Mouse (Mus musculus) c-Kit-positive CD71-positive TER-119-positive erythroid progenitor cells, embryonic 14.5 days (primary cell): ENCODE results near the gene Mettl7a3.
A peak's percentile ranks its signal among the peaks of the same experiment; 100 is the strongest.
"Not testable (repeated sequence)": the region's sequence is repeated elsewhere in the genome, so short reads cannot be mapped to it uniquely, and the experiment has no call there.

Source experiments
- DNase-seq: peaks from one replicate; pipeline ENCODE4 v3.0.0-alpha.2; 2013; ENCODE audit warnings: low spot score

The Mettl7a3 gene

DNA sequence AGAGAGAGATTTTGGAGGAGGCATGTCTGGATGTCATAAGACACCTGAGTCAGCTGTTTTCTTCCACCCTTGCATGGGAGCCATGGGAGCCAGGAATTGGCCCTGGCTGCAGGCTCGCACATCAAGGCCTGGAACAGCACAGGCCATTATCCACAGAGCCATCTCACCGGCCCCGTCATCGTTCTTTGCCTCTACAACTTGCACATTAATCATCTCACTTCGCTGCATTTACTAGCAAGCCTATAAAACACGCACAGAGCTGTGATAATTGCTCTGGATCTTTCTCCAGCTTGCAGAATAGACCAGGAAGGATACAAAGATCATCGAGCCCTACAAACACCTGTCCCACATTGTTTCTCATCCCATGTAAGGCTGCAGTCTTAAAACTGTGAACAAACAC lies 4.0 kb upstream of the Mettl7a3 start:
- DNase-seq, result no peak

DNA sequence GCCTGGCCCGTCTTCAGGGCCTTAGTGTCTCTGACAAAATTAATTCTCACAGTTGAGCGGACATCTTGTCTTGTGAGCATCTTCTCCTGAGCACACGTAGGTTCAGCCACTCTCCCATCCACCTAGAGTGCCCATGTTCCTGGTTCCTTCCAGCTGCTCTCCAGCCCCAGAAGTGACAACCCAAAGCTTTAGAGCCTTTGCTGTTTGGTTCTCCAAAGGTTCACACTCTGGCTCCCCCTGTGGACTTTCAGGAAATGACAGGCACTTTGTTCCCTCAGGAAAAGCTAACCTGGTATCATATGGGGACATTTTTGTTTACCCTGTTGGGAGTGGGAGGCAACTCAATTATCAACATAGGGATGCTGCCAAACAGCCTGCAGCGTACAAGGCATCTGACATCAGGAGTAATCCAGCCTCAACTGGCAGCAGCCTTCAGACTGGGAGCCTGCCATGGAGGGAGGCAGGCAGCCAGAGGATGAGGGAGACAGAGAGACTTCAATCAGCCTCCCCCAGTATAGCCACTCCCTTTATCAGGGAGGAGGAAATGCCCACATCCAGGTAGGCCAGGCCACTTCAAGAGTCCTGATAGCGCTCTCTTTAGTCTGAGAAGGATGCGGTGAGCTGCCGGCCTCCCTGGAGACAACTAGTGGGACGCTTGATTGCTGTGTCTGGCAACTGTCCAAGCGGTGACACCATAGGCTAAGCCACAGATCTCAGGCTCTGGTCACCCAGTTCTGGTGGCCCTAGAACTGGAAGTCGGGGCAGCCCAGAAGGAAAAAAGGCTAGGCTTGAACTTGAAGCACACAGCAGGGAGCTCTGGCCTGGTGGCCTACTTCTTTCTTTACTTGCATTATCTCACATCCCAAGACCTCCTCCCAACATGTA lies 2.4 kb upstream of the Mettl7a3 start:
- DNase-seq, result not testable (repeated sequence)

DNA sequence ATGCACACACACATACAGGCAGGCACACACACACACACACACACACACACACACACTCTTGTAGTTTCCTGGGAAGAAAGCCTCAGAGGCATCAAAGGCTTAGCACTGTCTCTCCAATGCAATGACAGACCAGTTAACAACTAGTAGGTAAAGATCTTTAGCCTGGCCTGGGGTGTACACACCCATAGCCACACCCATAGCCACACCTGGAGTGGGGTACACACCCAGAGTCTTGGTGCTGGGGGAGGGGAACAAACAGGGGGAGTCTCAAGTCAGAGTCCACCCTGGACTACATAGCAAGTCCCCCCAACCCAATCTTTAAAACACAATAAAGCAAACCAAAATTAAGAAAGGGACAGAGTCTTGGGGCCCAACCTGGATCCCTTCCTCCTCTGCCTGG lies 2.6 kb downstream of the Mettl7a3 start:
- DNase-seq, result not testable (repeated sequence)

DNA sequence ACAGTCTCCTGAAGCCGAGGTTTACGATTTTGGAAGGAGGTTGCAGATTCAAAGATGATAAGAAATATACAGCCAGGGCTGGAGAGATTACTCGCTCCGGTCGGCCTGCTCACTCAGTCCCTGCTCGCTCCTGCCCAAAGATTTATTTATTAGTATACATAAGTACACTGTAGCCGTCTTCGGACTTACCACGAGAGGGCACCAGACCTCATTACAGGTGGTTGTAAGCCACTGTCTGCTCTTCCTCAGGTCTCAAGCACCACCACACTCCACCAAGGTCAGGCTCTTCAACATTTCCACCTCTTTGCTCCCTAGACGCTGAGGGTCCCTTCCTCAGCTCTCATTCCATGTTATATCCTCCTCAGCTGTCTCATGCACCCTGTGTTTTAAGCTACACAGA lies 3.1 kb downstream of the Mettl7a3 start:
- not testable (repeated sequence) for DNase-seq

DNA sequence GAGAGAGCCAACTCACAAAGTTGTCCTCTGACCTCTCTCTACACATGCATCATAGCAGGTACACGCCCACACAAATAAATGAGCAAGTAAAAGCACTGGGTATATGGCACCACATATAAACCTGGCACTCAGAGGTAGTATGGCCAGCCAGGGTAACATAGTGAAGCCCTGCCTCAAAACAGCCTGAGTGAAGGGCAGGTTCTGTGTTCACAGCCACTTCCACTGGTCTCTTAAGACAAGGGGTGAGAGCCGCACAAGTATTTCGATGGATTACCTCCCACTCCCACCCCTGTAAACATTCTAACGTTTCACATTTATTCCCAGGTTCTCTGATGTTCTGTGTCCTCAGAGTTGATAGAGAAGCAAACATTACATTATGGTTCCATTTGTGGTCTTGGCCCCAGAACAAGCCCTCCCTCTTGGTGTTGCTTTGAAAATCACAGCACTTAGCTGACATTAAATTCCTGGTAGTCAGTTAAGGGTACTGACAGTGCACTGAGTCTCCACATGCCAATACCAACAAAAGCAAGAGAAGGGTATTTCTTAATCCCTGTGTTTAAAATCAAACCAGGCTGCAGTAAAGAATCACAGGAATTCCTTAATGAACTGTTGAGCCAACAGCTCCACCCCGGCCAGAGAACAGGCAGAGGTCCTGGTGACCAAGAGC lies 6.7 kb downstream of the Mettl7a3 start:
- DNase-seq, result not testable (repeated sequence)

DNA sequence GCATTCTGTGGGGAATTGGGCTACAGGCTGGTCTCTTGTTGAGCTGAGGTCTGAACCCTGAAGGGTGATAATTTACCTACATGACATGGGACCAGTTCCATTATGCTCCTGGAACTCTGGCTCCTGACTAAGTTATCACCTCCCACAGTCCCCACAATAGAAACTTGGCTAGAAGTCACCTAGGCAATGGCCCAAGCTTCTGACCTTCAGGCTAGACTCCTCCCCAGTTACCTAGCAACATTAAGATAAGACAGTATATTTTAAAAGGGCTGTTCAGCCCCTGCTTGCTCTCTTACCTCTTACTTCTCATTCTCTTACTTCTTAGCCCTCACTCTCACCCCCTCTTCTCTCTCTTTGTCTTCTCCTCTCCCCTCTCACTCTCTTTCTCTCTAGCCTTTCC lies 10.8 kb downstream of the Mettl7a3 start:
- no peak for DNase-seq

DNA sequence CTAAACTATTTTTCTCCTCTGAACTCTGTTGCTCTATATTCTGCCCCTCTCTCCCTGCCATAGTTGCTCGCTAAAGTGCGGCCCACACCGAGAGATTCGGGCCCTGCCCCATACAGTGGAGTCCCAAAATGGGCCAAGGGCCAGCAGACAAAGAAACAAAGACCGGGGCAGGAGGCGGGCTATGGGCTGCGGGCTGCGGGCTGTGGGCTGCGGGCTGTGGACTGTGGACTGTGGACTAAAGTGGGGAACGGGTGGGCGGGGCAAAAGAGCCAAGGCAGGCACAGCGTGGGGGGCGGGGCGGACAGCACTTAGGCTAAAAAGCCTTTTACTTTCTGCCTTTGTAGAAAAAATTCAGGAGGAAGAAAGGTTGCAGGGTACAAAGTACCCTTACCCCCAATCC lies 12.0 kb downstream of the Mettl7a3 start:
- no peak for DNase-seq

DNA sequence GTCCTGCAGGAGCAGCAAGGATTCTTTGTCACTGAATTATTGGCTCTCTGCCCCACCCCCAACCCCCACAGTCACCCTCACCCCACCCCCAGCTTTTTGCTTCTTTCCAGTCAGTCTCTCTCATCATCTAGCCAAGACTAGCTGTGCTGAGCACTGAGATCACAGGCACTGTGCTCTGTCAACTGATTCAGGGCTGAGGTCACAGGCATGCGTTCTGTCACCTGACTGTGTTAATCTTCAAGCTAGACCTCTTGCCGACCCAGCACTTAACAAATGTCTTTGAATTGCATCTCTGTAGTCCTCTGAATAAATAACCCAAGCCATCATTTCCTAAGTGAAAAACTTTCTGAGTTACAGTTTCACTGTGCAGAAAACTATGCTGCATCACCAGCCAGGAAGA lies 14.8 kb downstream of the Mettl7a3 start:
- no peak for DNase-seq

DNA sequence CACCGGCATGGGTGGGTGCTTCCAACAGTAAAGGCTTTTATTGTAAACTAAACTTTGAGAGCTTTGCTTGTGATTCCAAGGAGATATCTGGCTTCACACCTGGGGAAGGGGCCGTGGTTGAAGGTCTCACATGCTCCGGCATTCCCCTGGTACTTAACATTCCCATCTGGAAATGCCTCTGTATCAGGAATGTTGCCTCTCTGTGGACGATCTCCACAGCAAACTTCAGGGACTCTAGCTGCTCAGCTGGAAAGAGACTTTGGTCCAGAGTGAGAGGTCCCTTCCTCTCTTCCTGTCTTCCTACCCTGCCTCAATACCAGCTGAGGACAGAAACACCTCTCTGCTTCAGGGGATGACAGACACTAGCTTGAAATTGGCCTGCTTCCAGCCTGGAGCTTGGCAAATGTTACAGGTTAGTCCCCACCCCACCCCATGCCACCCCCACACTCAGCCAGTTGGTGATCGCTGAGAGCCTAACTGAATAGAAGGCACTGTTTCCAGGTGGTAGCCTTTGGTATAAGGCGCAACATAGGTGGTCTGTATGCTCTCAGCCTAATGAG lies 16.9 kb downstream of the Mettl7a3 start:
- no peak for DNase-seq

DNA sequence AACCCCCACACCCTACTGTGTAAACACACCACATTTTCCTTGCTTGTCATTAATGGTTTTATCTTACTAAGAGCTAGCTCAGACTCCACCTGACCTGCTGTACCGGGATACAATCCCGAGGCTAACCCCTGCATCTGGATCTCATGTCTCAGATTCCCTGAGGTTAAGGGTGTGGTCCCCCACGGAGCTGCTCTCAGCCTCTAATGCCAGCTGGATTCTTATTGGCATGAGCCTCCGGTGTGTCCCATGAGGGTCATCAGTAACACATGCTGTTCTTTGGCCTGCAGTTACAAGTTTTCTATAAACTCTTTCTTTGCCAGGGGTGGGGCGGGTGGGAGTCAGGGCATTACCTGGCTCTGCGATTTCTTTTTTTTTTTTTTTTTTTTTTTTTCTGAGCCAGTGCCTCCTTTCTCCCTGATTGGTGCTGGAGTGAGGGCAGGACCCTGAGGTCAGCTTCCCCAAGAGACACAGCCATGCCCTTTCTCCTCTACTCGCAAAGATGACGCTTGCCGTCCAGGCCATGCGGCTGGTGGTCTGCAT lies 18.1 kb downstream of the Mettl7a3 start, which contains the start of the genes Methig1 and Mettl7a2:
TSS of gene Methig1 (plus strand) at position 439 of the 540 bp plus-strand sequence.
TSS of gene Mettl7a2 (plus strand) at position 490 of the 540 bp plus-strand sequence.
- no peak for DNase-seq

DNA sequence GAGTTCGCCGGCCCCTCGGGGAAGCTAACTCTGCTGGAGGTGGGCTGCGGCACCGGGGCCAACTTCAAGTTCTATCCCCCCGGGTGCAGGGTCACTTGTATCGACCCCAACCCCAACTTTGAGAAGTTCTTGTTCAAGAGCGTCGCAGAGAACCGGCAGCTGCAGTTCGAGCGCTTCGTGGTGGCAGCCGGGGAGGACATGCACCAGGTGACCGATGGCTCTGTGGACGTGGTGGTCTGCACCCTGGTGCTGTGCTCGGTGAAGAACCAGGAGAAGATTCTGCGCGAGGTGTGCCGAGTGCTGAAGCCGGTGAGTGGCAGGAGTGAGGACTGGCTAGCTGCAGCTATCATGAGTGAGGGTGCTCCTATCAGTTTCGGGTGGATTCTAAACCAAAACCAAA lies 18.7 kb downstream of the Mettl7a3 start:
- not testable (repeated sequence) for DNase-seq

DNA sequence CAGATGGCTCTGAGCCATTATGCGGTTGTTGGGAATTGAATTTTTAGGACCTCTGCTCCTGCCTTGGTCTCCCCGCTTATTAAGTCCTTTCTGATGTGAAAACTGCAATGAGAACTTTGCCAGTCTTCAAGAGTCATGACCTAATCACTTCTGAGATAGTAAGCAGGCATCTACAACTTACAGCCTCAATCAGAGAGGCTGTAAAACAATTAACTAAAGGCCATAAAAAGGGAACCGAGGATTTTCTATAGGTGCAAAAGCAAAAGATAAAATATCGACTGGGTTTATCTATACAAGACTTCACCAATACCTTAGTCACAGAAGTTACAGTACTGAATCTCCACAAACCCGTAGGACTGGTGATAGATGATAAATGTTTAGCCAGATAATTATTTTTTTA lies 21.1 kb downstream of the Mettl7a3 start:
- DNase-seq, result no peak

DNA sequence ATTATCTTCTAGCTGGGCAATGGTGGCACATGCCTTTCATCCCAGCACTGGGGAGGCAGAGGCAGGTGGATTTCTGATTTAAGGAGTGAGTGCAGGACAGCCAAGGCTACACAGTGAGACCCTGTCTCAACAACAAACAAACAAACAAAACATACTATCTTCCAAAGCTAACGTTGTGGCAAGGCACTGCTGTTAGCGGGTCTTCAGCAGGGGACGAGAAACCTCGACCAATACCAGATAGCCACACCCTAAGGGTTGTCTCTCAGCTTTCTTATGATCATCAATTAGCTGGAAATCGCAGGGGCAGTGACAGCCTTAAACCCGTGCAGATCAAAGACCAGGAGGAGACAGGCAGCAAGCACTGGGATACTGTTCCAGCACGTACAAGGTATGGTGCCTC lies 29.5 kb downstream of the Mettl7a3 start, which contains the start of gene Higd1c:
TSS of gene Higd1c (plus strand) at position 301 of the 400 bp plus-strand sequence.
- no peak for DNase-seq

DNA sequence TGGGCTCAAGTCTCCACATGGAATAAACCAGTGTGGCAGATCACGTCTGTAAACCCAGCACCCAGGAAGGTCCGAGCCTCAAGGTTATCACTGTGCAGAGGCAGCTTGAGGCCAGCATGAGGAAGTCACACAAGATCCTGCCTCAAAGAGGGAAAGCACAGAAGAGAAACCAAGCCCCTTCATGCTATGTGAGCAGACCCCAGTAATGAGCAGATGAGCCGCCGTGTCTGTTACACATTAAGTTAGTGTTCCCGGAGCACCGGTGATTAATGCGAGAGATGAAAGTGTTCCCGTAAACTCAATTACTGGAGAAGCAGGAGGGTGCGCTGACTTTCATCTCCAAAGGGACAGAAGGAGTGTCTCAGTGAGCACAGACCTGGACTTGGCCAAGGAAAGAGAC lies 31.2 kb downstream of the Mettl7a3 start:
- DNase-seq, result not testable (repeated sequence)

DNA sequence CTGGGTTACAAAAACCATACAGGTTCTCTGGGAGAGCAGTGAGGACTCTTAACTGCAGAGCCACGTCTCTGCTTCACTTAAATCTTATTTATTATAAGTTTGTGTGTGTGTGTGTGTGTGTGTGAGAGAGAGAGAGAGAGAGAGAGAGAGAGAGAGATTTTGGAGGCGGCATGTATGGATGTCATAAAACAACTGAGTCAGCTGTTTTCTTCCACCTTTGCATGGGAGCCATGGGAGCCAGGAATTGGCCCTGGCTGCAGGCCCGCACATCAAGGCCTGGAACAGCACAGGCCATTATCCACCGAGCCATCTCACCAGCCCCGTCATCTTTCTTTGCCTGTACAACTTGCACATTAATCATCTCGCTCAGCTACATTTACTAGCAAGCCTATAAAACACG lies 32.4 kb downstream of the Mettl7a3 start:
- DNase-seq, result no peak

DNA sequence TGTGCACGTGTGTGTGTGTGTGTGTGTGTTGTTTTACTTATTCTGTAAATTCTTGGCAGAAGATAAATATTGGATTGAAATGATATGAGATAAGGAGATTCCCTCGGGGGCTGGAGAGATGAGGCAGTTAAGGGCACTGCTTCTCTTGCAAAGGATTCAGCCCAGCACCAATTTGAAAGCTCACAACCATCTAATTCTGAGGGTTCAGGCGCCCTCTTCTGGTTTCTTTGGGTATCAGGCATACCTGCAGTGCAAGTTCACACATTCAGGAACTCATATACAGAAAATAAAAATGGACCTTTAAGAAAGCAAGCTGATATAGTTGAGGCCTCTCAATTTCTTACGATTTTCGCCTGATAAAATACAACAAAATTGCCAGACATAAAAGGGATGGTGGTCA lies 40.3 kb downstream of the Mettl7a3 start:
- DNase-seq, result peak; percentile 53

DNA sequence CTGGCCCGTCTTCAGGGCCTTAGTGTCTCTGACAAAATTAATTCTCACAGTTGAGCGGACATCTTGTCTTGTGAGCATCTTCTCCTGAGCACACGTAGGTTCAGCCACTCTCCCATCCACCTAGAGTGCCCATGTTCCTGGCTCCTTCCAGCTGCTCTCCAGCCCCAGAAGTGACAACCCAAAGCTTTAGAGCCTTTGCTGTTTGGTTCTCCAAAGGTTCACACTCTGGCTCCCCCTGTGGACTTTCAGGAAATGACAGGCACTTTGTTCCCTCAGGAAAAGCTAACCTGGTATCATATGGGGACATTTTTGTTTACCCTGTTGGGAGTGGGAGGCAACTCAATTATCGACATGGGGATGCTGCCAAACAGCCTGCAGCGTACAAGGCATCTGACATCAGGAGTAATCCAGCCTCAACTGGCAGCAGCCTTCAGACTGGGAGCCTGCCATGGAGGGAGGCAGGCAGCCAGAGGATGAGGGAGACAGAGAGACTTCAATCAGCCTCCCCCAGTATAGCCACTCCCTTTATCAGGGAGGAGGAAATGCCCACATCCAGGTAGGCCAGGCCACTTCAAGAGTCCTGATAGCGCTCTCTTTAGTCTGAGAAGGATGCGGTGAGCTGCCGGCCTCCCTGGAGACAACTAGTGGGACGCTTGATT lies 43.2 kb downstream of the Mettl7a3 start:
- DNase-seq, result not testable (repeated sequence)

DNA sequence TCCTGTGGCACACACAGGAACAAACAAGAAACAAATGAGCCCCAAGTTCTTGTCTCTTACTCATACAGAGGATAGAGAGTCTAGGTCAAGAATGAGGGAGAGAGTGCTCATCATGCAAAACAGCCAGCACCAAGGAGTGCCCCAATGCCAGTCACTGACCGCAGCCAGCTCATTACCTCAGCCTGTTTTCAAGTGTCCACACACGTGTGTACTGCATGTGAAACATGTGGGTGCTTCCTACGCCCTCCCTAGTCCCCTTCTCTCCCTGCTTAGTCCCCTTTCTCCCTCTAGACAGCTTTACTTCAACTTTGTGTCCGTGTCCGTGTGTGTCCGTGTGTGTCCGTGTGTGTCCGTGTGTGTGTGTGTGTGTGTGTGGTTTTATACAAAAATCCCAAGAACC lies 44.9 kb downstream of the Mettl7a3 start:
- DNase-seq, result no peak

DNA sequence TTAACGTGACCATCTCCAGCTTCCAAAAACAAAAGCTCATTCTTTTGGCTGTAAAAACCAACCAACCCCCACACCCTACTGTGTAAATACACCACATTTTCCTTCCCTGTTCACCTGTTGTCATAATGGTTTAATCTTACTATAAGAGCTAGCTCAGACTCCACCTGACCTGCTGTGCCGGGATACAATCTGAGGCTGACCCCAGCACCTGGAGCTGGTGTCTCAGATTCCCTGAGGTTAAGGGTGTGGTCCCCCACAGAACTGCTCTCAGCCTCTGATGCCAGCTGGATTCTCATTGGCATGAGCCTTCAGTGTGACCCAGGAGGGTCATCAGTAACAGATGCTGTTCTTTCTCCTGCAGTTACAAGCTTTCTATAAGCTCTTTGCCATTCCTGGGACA lies 45.4 kb downstream of the Mettl7a3 start:
- no peak for DNase-seq

DNA sequence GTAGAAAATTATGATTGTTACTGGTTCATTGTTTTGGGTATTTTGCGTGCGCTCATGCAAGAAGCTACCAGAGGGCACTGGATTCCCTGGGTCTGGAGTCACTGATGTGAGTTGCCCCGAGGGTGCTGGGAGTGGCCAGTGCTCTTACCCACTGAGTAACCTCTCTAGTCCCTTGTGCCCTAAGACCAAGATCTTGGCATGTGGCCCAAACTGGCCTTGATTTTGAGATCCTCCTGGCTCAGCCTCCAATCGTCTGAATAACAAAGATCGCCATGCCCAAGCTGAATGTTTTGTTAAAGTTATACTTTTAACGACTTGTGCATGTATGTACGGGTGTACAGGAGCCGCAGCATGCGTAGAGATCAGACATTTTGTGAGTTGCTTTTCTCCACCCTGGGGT lies 51.0 kb downstream of the Mettl7a3 start:
- DNase-seq, result no peak

DNA sequence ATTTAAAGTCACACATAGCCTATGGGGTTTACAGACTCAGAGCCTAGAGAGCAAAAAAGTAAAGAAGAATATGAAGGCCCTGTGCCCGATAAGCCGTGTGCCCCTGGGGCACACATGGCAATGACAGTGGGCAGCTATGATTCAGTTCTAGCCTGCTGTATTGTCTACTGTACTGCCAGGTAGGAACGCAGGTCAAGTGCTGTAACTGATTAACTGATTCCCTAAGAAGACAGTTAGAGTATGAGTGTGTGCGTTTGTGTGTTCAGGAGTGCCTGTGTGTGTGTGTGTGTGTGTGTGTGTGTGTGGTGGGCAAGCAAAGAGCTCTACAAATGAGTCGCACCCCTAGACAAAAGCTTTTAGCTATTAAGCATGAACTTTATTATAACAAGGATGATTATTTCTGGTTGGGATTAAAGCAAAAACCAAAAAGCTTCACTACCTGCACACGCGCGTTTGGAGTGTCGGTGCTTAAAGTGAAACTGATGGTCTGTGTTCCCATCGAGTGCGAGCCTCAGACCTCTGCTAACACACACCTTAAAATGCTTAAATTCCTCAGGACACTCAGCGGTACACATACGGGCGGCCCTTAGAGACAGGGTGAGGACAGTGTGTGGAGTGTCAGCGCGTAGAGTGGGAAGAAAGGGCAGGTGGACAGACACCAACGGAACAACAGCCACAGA lies 53.0 kb downstream of the Mettl7a3 start:
- DNase-seq, result no peak
